In the genomic region with DNA sequence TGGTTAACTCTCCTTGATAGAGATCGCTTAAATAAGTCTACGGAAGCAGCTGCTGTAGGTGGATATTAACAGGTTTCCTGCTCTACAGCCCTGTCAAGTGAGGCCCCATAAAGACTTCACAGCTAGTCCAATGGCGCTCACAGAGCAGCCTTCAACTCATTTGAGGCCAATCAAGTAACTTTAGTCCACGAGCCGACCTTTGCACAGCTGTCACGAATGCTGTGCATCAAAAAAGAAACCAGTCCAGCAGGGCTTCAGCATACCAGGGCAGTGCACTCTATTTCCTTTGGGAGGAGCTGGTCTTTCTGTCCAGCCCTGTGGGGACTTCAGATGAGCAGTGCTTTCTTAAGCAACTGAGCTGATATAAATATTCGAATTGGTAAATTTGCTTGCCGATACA, we compare ENCODE assay signal across 21 mouse cellular contexts.
A peak's percentile ranks its signal among the peaks of the same experiment; 100 is the strongest.
DNase-seq lines count a peak whose midpoint lies in the region; ATAC-seq and TF ChIP-seq lines count a peak whose summit lies in the region.
"Had no signal": no experiment of that assay in that cellular context is flagged by ENCODE, and none has a peak within 500 bp of the region (broad histone marks: within the 10 kb centered on the region; RNA-seq: fewer than 3 reads in every experiment).

No protein-coding gene starts in this region.

- 72% methylated on average over 8 of the region's 8 CpGs for WGBS in hindbrain, embryonic 10.5 days
- WGBS in hindbrain, embryonic 13.5 days: 65% methylated on average over 8 of the region's 8 CpGs
- WGBS in midbrain, embryonic 11.5 days: 61% methylated on average over 8 of the region's 8 CpGs
- 55% methylated on average over 8 of the region's 8 CpGs for WGBS in midbrain, postnatal 0 days
- 53% methylated on average over 8 of the region's 8 CpGs for whole genome bisulfite sequencing in intestine, embryonic 15.5 days

- peaks cover 5% of the 10 kb centered on the region; the same call in 1 of the 2 replicates for H3K4me1 ChIP-seq in hindbrain, embryonic 10.5 days (replicated peaks)
- no peaks in the 10 kb centered on the region for H3K4me1 ChIP-seq in hindbrain, embryonic 13.5 days (replicated peaks)
- H3K4me1 ChIP-seq in midbrain, embryonic 11.5 days (ENCODE audit: control insufficient read depth, insufficient read depth, low read length): no peaks in the 10 kb centered on the region
- H3K4me1 ChIP-seq in midbrain, postnatal 0 days (ENCODE audit: insufficient read depth, low read length): no peaks in the 10 kb centered on the region
- H3K4me1 ChIP-seq in intestine, embryonic 15.5 days (replicated peaks): no peaks in the 10 kb centered on the region
- H3K4me1 ChIP-seq: heart, embryonic 13.5 days; limb, embryonic 13.5 days; neural tube, embryonic 13.5 days had no signal

- no peaks in the 10 kb centered on the region for H3K36me3 ChIP-seq in hindbrain, embryonic 10.5 days
- H3K36me3 ChIP-seq in hindbrain, embryonic 13.5 days: no peaks in the 10 kb centered on the region
- no peaks in the 10 kb centered on the region for H3K36me3 ChIP-seq in midbrain, embryonic 11.5 days (ENCODE audit: control insufficient read depth, insufficient read depth, low read length)
- no peaks in the 10 kb centered on the region for H3K36me3 ChIP-seq in midbrain, postnatal 0 days (ENCODE audit: insufficient read depth, low read length)
- no peaks in the 10 kb centered on the region for H3K36me3 ChIP-seq in intestine, embryonic 15.5 days
- H3K36me3 ChIP-seq: forebrain, embryonic 15.5 days; heart, embryonic 13.5 days; limb, embryonic 13.5 days; neural tube, embryonic 13.5 days had no signal

- ATAC-seq in hindbrain, embryonic 13.5 days (ENCODE audit: low FRiP score): no peak
- peak; percentile 19; the same call in 1 of the 2 replicates for ATAC-seq in midbrain, embryonic 11.5 days (ENCODE audit: low FRiP score)
- ATAC-seq in midbrain, postnatal 0 days (ENCODE audit: low FRiP score): no peak
- ATAC-seq in intestine, embryonic 15.5 days: peak; percentile 99
- ATAC-seq: forebrain, embryonic 15.5 days; lung, postnatal 0 days had no signal

- no peak overlapping the region for H3K9ac ChIP-seq in hindbrain, embryonic 13.5 days
- no peak overlapping the region for H3K9ac ChIP-seq in midbrain, embryonic 11.5 days (ENCODE audit: low read length)
- no peak overlapping the region for H3K9ac ChIP-seq in midbrain, postnatal 0 days (replicated peaks; ENCODE audit: low read length, poor library complexity, severe bottlenecking)
- no peak overlapping the region for H3K9ac ChIP-seq in intestine, embryonic 15.5 days
- H3K9ac ChIP-seq: forebrain, embryonic 15.5 days; heart, embryonic 13.5 days; limb, embryonic 13.5 days; liver, embryonic 14.5 days; neural tube, embryonic 13.5 days had no signal

- peak; percentile 6 for DNase-seq in hindbrain, embryonic 10.5 days (ENCODE audit: low spot score)
- DNase-seq in midbrain, embryonic 11.5 days (ENCODE audit: low spot score, missing footprints): peak; percentile 84
- no peak for DNase-seq in midbrain, postnatal 0 days (ENCODE audit: low spot score)
- DNase-seq in heart, postnatal 14 days: no peak
- no peak for DNase-seq in urinary bladder, postnatal 36 days (ENCODE audit: low spot score in 2 of 2)
- no peak for DNase-seq in right cerebral cortex, adult 18-20 months
- DNase-seq: adrenal gland, postnatal 36 days; cerebellum, adult 9-10 months; heart, postnatal 4 days; kidney, adult 2 months; thymus, postnatal 4 days had no signal

- intact Hi-C loops in heart, postnatal 14 days (cut with DNase I): no loop called here

- no peaks in the 10 kb centered on the region for H3K9me3 ChIP-seq in hindbrain, embryonic 10.5 days
- no peaks in the 10 kb centered on the region for H3K9me3 ChIP-seq in hindbrain, embryonic 13.5 days
- no peaks in the 10 kb centered on the region for H3K9me3 ChIP-seq in midbrain, embryonic 11.5 days (ENCODE audit: control insufficient read depth, low read length)
- H3K9me3 ChIP-seq in midbrain, postnatal 0 days (ENCODE audit: low read length): no peaks in the 10 kb centered on the region
- no peaks in the 10 kb centered on the region for H3K9me3 ChIP-seq in intestine, embryonic 15.5 days
- H3K9me3 ChIP-seq: forebrain, embryonic 15.5 days; heart, embryonic 13.5 days; limb, embryonic 13.5 days; neural tube, embryonic 13.5 days had no signal

- no peaks in the 10 kb centered on the region for H3K27me3 ChIP-seq in hindbrain, embryonic 10.5 days (ENCODE audit: insufficient read depth, poor library complexity, severe bottlenecking)
- H3K27me3 ChIP-seq in hindbrain, embryonic 13.5 days: no peaks in the 10 kb centered on the region
- no peaks in the 10 kb centered on the region for H3K27me3 ChIP-seq in midbrain, embryonic 11.5 days (ENCODE audit: control insufficient read depth, insufficient read depth, low read length)
- no peaks in the 10 kb centered on the region for H3K27me3 ChIP-seq in midbrain, postnatal 0 days (ENCODE audit: insufficient read depth, low read length)
- no peaks in the 10 kb centered on the region for H3K27me3 ChIP-seq in intestine, embryonic 15.5 days (replicated peaks)
- H3K27me3 ChIP-seq: CH12.LX; forebrain, embryonic 15.5 days; heart, embryonic 13.5 days; limb, embryonic 13.5 days; neural tube, embryonic 13.5 days had no signal

- no peak overlapping the region for H3K4me2 ChIP-seq in hindbrain, embryonic 13.5 days
- no peak overlapping the region for H3K4me2 ChIP-seq in midbrain, embryonic 11.5 days
- no peak overlapping the region for H3K4me2 ChIP-seq in midbrain, postnatal 0 days (ENCODE audit: low read depth, low read length, poor library complexity, severe bottlenecking)
- no peak overlapping the region for H3K4me2 ChIP-seq in intestine, embryonic 15.5 days (replicated peaks)
- H3K4me2 ChIP-seq: forebrain, embryonic 15.5 days; heart, embryonic 13.5 days; limb, embryonic 13.5 days; neural tube, embryonic 13.5 days had no signal

- no peak overlapping the region for H3K4me3 ChIP-seq in hindbrain, embryonic 10.5 days
- H3K4me3 ChIP-seq in hindbrain, embryonic 13.5 days: no peak overlapping the region
- H3K4me3 ChIP-seq in midbrain, embryonic 11.5 days (ENCODE audit: low read depth, low read length): no peak overlapping the region
- H3K4me3 ChIP-seq in midbrain, postnatal 0 days (ENCODE audit: low read depth, low read length): no peak overlapping the region
- no peak overlapping the region for H3K4me3 ChIP-seq in intestine, embryonic 15.5 days (replicated peaks)
- H3K4me3 ChIP-seq: forebrain, embryonic 15.5 days; heart, embryonic 13.5 days; left cerebral cortex, adult 2 months; limb, embryonic 13.5 days; neural tube, embryonic 13.5 days had no signal

- no peak for TF ChIP-seq CTCF in midbrain, postnatal 0 days (IDR thresholded peaks at IDR 0.05)

- H3K27ac ChIP-seq in hindbrain, embryonic 10.5 days: no peak overlapping the region
- H3K27ac ChIP-seq in hindbrain, embryonic 13.5 days: no peak overlapping the region
- H3K27ac ChIP-seq in midbrain, embryonic 11.5 days (ENCODE audit: low read depth, low read length): no peak overlapping the region
- no peak overlapping the region for H3K27ac ChIP-seq in midbrain, postnatal 0 days (ENCODE audit: low read depth, low read length)
- H3K27ac ChIP-seq in intestine, embryonic 15.5 days: no peak overlapping the region
- H3K27ac ChIP-seq: forebrain, embryonic 15.5 days; heart, embryonic 13.5 days; left cerebral cortex, adult 2 months; limb, embryonic 13.5 days; liver, embryonic 14.5 days; neural tube, embryonic 13.5 days had no signal

Comparison
In these comparisons a context has a peak if more than half of its experiments do, and no peak if none do; other contexts are left out.
1. DNase-seq: peak in hindbrain, embryonic 10.5 days (single experiment) and midbrain, embryonic 11.5 days (single experiment); none in midbrain, postnatal 0 days (single experiment), heart, postnatal 14 days (0 of 2), urinary bladder, postnatal 36 days (0 of 2) and right cerebral cortex, adult 18-20 months (single experiment).
2. ATAC-seq: peak in midbrain, embryonic 11.5 days (single experiment) and intestine, embryonic 15.5 days (single experiment); none in hindbrain, embryonic 13.5 days (single experiment) and midbrain, postnatal 0 days (single experiment).